Mouse (Mus musculus) embryonic stem cell, embryonic (primary cell): ENCODE data around the gene Dnajb1.
"Not testable (repeated sequence)": the region's sequence is repeated elsewhere in the genome, so short reads cannot be mapped to it uniquely, and the experiment has no call there.

ENCODE experiments used
- CTCF ChIA-PET, 4 experiments: fragments of 300-600 bp in 2 of 4; fragments of 350-600 bp in 2 of 4; sonication (Branson Sonifier 250); formaldehyde crosslinking; loops; one replicate each; lab custom pipeline; 2022; ENCODE audit warnings: inconsistent platforms in 2 of 4; lab: Charles Lee
- POLR2A ChIA-PET, 4 experiments: fragments of 300-600 bp in 2 of 4; fragments of 350-600 bp in 2 of 4; sonication (Branson Sonifier 250); formaldehyde crosslinking; loops; one replicate each; lab custom pipeline; 2022; ENCODE audit warnings: antibody characterized with exemption in 4 of 4, inconsistent platforms in 1 of 4; lab: Charles Lee

The Dnajb1 gene

DNA sequence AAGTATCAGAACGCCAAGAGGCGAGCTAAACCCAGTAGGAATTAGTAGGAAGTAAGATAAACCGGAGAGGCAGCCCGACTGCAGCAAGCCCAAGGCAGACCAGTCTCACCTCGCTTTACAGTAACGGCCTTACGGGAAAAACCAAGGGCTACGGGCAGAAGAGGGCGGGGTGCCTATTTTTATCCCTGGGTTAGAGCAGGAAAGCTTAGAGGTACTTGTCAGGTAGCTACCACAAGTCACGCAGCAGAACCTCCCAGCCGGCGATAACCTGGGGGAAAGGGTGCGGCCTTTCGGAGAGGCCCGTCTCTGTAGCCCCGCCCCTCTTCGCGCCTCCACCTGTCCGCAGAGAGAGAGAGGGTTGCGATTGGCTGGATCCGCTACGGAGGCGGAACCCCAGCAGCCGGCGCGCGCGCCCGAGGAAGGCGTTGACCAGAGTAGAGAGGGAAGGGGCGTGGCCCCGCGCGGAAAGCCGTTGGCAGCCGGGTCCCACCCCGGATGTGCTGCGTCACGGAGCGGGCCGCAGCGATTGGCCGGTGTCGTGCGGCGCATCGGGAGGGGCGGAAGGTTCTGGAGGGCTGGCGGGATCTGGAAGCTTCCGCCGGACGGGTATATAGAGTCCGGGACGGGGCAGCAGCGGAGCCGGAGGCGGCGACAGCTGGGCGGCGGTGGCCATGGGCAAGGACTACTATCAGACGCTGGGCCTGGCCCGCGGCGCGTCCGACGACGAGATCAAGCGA lies at the start of gene Dnajb1, which contains the start of gene Tecr:
Gene Dnajb1 (plus strand): TSS at position 533 of the 737 bp plus-strand sequence.
Gene Tecr (minus strand): TSS at position 311 of the 737 bp plus-strand sequence.
- CTCF ChIA-PET = interaction anchor here in 3 of 4 experiments (0.6 to 3.2 kb wide), 17 partner anchors 10 to 348 kb away, joined by 3 to 28 read pairs (median 4); partner anchors contain the start of genes Ndufb7 (in 2 of the 3), Asf1b (in 1 of the 3) and Gm10644 (in 1 of the 3)
- POLR2A ChIA-PET = interaction anchor here (0.5 to 6.1 kb wide), 66 partner anchors 8 to 690 kb away, joined by 3 to 59 read pairs (median 5); partner anchors contain the start of genes Asf1b (in 2 of the 4), Gipc1 (in 2 of the 4), Gm10644 (in 2 of the 4) and 1700067K01Rik (in 1 of the 4)

DNA sequence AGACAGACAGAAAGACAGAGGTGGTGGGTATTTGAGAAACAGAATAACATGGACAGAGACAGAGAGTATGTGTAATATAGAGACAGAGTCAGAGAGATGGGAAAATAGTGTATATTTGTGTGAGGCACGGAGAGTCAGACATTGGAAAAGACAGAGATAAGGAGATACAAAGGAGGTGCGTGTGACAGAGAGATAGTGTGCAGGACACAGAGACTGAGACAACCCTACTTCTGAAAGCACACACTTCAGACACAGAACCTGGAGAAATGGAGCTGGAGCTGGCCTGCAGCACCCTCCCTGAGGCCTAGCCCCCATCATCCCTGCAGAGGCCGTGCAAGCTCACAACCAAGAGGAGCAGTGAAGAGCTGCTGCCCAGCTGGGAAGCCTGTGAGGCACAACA lies 45.3 kb upstream of the Dnajb1 start:
- ChIA-PET CTCF (no interaction called here), POLR2A (interaction anchor here in 1 of 4 experiments (1.0 kb wide), 1 partner anchor 17 kb away, joined by 3 read pairs; no protein-coding TSS in a partner anchor)

DNA sequence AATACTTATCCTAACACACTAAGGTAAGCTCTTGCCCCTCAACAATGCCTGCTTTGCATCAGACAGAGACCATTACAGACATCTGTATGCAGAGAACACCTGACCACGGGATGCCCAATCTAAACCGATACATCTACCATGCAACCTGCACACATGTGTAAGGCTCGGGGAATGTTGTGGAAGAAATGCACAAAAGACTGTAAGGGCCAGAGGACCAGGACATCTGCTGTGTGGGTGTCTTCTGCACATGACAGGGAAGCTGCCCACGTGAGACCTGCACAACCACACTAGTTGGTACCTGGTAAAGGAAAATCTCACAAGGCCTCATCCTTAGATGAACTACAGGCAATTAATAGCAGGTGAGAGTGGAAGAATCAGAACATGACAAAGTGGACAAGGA lies 44.7 kb upstream of the Dnajb1 start:
- CTCF ChIA-PET = interaction anchor here in 1 of 4 experiments (0.7 kb wide), 1 partner anchor 15 kb away, joined by 7 read pairs; no protein-coding TSS in a partner anchor
- POLR2A ChIA-PET = no interaction called here

DNA sequence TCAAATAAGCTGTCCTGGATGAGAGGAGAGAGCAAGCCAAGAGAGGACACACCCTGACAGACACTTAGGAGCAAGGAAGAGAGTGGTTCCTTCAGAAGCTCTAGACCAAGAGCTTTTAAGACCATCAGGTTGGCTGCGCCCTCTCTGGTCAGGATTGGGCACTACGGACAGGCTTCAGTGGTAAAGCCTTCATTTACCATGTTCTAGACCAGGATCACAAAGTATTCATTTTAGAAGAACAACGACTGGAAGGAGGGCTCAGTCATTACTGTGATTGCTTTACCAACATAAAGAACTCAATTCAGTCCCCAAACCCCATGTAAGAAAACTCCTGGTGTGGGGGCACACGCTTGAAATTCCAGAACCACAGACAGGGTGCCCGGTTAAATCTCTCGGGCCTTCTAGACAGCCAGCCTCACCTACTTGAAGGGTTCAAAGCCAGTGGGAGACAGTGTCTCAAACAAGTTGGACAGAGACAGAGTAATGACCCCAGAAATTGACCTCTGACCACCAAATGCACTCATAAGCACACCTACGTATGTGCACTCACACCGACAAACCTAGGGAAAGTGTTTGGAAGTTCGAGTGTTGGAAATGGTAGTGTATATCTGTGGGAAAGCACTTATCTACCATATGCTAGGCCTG lies 42.1 kb upstream of the Dnajb1 start:
- POLR2A ChIA-PET = interaction anchor here in 3 of 4 experiments (0.6 to 1.1 kb wide), 14 partner anchors 8 to 149 kb away, joined by 3 to 9 read pairs (median 4); partner anchors contain the start of genes Dnajb1 (in 2 of the 3), Tecr (in 2 of the 3), Ddx39 (in 1 of the 3) and Gipc1 (in 1 of the 3)
- CTCF ChIA-PET = interaction anchor here in 3 of 4 experiments (0.5 to 1.1 kb wide), 15 partner anchors 8 to 476 kb away, joined by 3 to 7 read pairs (median 4); partner anchors contain the start of genes Asf1b (in 1 of the 3), Dnajb1 (in 1 of the 3), Gm10644 (in 1 of the 3) and Tecr (in 1 of the 3)

DNA sequence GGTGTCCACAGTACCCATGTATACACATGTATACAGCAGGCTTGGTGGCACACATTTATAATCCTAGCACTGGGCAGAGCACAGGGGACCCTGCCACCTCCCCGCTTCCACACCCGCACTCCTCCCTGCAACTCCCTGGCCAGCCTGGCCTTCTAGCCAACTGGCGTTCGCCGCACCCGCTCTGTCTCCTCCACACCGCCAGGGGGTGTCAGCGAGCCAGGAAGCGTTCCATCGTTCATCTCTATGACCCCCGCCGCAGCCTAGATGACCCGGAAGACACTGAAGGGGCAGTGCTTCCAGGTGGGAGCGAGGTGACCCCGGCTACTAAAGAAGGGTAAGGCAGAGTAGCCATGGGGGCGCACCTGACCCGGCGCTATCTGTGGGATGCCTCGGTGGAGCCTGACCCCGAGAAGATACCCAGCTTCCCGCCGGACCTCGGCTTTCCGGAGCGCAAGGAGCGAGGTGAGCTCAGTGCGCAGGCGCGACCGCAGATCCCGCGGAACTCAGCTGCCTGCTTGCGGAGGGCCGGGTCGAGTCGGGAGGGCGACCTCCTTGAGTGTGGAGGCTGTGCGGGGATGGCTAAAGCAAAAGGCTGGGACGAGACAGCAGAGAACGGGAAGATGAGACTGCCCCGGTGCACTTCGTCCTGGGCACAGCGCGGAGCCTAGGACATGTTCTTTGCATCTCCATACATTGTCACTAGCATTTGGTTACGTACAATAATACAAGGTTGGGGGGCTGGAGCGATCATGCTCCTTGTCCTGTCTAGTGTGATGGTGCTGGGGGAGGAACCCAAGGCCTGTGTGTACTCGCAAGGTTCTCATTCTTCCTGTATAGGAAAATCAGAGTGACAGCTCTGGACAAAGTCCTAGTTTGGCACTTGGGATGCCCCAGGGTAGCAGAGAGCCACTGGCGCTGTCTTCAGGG lies 41.3 kb upstream of the Dnajb1 start, which contains the start of gene Ndufb7:
Gene Ndufb7 (plus strand): TSS at position 203 of the 927 bp plus-strand sequence.
- ChIA-PET CTCF (interaction anchor here in 3 of 4 experiments (0.5 to 1.9 kb wide), 19 partner anchors 10 to 1001 kb away, joined by 3 to 8 read pairs (median 3); partner anchors contain the start of genes Asf1b (in 1 of the 3), Dnajb1 (in 1 of the 3), Gm10644 (in 1 of the 3) and Tecr (in 1 of the 3)), POLR2A (interaction anchor here in 2 of 4 experiments (0.6 to 3.9 kb wide), 19 partner anchors 9 to 402 kb away, joined by 3 to 27 read pairs (median 5); partner anchors contain the start of genes Ddx39 (in 1 of the 2), Dnajb1 (in 1 of the 2), Tbc1d9 (in 1 of the 2) and Tecr (in 1 of the 2))

DNA sequence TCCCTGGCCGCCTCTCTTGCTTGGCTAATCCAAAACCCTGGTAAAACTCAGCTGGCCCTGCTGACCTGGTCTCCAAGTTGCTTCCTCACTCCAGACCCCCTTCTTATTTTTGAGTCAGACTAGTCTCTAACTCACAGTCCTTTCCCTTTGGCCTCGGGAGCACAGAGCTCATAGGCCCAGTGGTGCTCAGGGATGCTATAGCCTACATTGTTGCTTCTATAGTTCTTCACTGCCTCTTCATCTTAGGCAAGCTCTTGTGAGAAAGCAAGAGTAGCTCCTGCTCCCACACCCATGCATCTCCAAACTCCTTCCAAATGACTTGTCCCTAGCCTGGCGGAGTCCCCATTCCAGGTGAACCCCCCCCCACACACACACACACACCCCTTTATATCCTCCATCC lies 40.3 kb upstream of the Dnajb1 start:
- ChIA-PET POLR2A (interaction anchor here in 3 of 4 experiments (0.6 to 3.9 kb wide), 17 partner anchors 10 to 403 kb away, joined by 3 to 27 read pairs (median 5); partner anchors contain the start of genes Tbc1d9 (in 2 of the 3), Dnajb1 (in 1 of the 3) and Tecr (in 1 of the 3)), CTCF (interaction anchor here in 3 of 4 experiments (0.8 to 1.9 kb wide), 4 partner anchors 9 to 117 kb away, joined by 3 to 8 read pairs (median 6); no protein-coding TSS in a partner anchor)

DNA sequence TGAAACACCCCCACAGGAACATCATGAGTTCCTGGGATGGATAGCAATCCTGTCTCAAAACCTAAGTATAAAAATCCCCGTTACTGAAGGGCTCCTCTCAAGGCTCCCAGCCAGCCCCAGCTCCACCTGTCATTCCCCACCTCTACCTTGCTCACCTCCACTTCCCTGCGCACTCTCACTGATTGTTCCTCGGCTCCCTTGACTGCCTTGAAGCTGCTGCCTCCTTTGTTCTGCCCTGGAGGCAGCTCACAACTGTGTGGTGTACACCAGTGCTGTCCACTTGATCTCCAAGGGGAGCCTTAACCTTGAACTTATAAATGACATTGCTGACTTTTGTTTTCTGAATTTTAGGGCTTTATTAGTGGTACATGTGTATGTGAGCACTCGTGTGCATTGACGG lies 39.9 kb upstream of the Dnajb1 start:
- POLR2A ChIA-PET = interaction anchor here in 3 of 4 experiments (0.5 to 3.9 kb wide), 13 partner anchors 9 to 403 kb away, joined by 3 to 27 read pairs (median 6); partner anchors contain the start of genes Dnajb1 (in 1 of the 3), Tbc1d9 (in 1 of the 3) and Tecr (in 1 of the 3)
- CTCF ChIA-PET = interaction anchor here in 1 of 4 experiments (1.9 kb wide), 1 partner anchor 9 kb away, joined by 8 read pairs; no protein-coding TSS in a partner anchor

DNA sequence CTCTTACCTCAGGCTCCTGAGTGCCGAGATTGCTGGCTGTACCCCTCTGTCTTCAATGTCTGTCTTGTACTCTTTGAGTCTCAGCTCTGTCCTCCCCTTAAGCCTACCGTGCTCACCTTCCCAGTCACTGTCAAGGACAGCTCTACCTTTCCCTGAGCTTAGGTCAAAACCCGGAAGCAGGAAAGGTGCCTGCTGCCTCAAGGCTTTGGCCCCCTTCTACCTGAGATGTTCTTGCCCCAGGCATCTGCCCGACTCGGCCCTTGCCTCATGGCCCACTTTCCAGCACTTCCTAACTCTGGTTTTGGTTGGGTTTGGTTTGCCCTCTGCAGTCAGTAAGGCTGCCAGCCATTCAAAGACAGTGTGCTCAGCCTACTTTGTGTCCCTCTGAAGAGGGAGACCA lies 39.2 kb upstream of the Dnajb1 start:
- POLR2A ChIA-PET = interaction anchor here in 3 of 4 experiments (0.7 to 3.9 kb wide), 14 partner anchors 8 to 404 kb away, joined by 3 to 27 read pairs (median 4); partner anchors contain the start of genes Dnajb1 (in 1 of the 3), Tbc1d9 (in 1 of the 3) and Tecr (in 1 of the 3)
- CTCF ChIA-PET = no interaction called here

DNA sequence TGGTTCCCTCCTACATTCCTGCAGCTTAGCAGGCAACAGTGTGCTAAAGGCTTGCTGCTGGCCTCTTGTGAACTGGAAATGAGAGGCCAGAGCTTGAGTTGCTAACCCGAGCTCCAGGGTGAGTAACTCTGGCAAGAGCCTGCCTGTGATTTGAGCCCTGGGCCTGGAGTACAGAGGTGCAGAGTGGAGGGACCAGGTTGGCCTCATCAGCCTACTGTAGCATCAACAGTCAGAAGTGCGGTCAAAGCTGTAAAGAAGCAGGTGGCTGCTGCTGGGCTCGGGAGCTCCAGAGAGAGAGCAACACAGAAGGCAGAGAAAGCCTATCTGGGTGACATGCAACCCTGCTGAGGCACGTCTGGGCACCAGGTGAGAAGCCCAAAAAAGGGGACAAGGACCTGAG lies 38.8 kb upstream of the Dnajb1 start:
- POLR2A ChIA-PET = interaction anchor here in 2 of 4 experiments (0.6 to 3.9 kb wide), 13 partner anchors 9 to 143 kb away, joined by 3 to 27 read pairs (median 5); partner anchors contain the start of genes Dnajb1 (in 1 of the 2) and Tecr (in 1 of the 2)
- CTCF ChIA-PET = interaction anchor here in 1 of 4 experiments (0.9 kb wide), 1 partner anchor 26 kb away, joined by 3 read pairs; no protein-coding TSS in a partner anchor

DNA sequence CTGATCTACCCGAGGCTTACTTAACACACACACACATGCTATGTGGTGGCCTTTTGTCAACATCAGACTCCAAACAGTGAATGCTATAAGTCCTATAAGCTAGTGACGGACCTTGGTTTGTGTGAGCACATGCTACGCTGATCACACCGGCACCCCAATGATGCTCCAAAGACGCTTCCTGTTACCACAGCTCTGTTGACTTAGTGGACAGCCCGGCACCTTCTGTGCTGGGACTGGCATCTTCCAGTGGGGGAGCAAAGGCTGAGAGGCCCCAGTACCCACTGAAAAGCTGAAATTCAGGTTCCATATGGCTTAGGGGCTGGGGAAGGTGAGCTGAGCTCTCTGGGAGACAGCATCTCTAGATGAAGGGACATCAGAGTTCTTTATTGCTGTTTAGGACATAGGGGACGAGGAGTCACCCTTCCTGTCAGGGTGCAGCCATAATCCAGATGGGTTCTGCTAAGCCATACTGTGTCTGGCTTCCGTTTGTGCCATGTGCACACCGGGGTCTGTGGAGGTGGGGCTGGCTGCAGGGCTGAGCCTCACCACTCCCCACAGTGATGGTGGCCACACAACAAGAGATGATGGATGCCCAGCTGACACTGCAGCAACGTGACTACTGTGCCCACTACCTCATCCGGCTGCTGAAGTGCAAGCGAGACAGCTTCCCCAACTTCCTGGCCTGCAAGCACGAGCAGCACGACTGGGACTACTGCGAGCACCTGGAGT lies 37.6 kb upstream of the Dnajb1 start:
- ChIA-PET CTCF (interaction anchor here in 1 of 4 experiments (0.9 kb wide), 1 partner anchor 24 kb away, joined by 3 read pairs; no protein-coding TSS in a partner anchor), POLR2A (interaction anchor here in 3 of 4 experiments (0.6 to 3.9 kb wide), 12 partner anchors 7 to 44 kb away, joined by 3 to 27 read pairs (median 4); partner anchors contain the start of genes Dnajb1 (in 1 of the 3) and Tecr (in 1 of the 3))

DNA sequence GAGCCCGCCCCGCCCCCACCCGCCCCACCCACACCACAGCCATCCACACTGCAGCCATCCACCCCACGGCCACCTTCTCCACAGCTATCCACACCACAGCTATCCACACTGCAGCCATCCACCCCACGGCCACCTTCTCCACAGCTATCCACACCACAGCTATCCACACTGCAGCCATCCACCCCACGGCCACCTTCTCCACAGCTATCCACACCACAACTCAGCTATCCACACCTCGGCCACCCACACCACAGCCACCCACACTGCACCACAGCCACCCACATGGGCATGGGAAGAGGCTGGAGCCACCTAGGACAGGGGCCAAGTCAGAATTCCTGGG lies 37.0 kb upstream of the Dnajb1 start:
- POLR2A ChIA-PET = interaction anchor here in 2 of 4 experiments (0.6 to 2.2 kb wide), 2 partner anchors 11 to 23 kb away, joined by 3 to 6 read pairs; no protein-coding TSS in a partner anchor
- CTCF ChIA-PET = not testable (repeated sequence)

DNA sequence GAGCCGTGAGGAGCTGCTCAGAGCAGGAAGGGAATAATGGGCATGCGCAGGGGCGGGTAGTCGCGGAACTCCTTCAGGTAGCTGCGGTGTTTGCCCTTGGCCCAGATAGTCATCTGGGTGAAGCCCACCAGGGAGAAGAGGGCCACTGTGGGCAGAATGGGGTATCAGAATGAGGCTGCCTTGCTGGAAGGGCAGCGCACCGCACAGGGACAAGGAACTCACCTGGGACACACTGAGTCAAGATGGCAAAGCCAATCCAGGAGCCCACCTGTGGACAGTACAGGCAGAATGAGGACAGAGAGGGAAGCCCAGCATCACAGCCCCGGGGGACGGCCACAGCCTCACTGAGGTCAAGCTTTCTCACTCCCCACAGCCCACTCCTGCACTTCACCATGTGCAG lies 36.2 kb upstream of the Dnajb1 start:
- ChIA-PET CTCF (no interaction called here), POLR2A (interaction anchor here in 2 of 4 experiments (0.6 to 1.1 kb wide), 3 partner anchors 18 to 539 kb away, joined by 3 to 6 read pairs (median 3); no protein-coding TSS in a partner anchor)

DNA sequence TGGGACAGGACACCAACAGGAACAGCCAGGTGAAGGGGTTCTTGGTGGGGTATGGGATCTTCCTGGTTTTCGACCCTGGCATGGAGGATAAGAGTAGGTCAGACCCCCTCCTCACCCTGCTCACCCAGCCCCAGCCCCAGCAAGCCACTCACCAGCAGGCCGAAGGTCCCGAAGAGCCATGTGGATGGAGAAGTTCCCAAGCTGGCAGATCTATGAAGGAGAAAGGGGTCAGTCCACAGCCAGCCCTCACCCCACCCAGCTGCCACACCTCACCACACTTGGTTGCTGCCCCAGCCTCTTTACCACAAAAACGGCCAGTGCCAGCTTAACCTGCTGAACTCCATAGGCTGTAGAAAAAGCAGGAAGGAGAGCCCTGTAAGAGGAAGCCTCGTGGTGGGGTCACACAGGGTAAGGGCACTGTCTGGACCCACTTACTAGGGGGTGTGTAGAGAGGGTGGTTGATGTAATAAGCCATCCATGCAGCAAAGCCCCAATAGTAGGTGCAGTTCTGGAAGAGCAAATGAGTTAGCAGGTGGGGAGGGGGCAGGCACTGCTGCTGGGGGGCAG lies 35.7 kb upstream of the Dnajb1 start:
- ChIA-PET POLR2A (interaction anchor here in 2 of 4 experiments (0.6 to 1.3 kb wide), 7 partner anchors 14 to 1170 kb away, joined by 3 to 6 read pairs (median 3); partner anchors contain the start of gene Il15 (in 1 of the 2)), CTCF (no interaction called here)

DNA sequence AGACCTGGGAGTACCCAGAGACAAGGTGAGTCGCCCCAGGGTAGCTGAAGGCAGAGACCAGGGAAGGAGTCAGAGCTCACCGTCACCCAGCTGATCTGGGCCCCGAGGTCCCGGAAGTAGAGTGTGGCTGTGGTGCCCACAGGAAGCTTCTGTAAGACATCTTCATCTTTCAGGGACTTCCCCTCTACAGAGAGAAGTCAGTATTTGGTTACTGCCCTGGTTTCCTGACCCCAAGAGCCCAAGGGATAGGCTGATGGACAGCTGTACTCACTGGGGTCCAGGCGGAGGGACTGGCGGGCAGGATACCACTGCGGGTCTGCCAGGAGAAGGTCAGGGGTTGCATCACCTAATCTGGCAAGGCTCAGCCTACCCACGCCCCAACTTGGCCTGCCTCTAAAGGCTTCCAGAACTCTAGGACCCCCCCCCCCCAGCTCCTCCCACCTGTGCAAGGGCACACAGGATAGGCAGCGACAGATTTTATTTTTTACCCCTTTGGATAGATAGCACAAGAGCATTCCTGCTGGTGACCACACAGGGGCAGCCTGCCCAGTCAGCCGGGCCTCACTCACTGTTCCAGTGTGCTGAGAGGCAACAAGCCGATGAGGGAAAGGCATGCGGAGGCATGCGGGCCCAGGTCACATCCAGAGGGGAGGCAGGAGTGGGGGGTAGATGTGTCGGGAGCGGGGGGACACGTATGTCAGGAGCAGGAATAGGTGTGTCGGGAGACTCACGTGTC lies 34.7 kb upstream of the Dnajb1 start:
- POLR2A ChIA-PET = interaction anchor here in 3 of 4 experiments (0.7 to 1.5 kb wide), 7 partner anchors 13 to 1171 kb away, joined by 3 to 6 read pairs (median 3); partner anchors contain the start of gene Il15 (in 1 of the 3)
- CTCF ChIA-PET = interaction anchor here in 2 of 4 experiments (1.1 to 1.8 kb wide), 3 partner anchors 8 to 122 kb away, joined by 3 to 4 read pairs (median 3); no protein-coding TSS in a partner anchor
